Mouse (Mus musculus) common myeloid progenitor, adult 5-6 weeks (primary cell): Measurements from ENCODE around the gene Galnt10. TPM values are rescaled to one million over a fixed set of nuclear protein-coding genes. Genes with fewer than 3 reads are reported as not detected.
A peak's percentile ranks its signal among the peaks of the same experiment; 100 is the strongest.

Experiments
- ATAC-seq: replicated peaks from 2 replicates; pipeline ENCODE4 v1.8.0; 2016; ENCODE audit warnings: low read depth, mild to moderate bottlenecking, moderate TSS enrichment, inconsistent platforms; ENCODE audit not compliant: poor library complexity, severe bottlenecking
- total RNA-seq: library from RNA; stranded (forward); fragments of 200-1000, 187-1606 nt; gene quantifications from 2 replicates; pipeline ENCODE4 v1.2.3, GENCODE M21; 2017

Galnt10 gene
- total RNA-seq, 1 experiment from 2014 or later, result 15.1 TPM

DNA sequence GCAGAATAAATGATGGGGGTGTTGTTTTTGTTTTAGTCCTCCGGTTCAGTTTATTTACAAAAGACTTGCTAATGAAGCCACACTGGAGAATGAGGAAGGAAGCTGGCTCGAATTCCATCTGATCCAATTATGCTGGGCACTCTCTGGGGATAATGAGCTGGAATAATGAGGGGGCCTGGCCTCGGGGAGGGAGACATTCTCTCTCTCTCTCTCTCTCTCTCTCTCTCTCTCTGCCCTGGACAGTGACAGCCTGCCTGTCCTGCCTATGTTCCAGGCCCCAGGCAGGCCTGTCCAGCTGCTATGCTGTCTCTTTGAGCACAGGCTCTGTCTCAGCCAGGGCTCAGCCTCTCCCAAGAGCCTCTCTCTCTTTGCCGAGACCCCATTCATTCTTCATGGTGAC, 128.7 kb downstream of the Galnt10 start:
- ATAC-seq, result no peak

DNA sequence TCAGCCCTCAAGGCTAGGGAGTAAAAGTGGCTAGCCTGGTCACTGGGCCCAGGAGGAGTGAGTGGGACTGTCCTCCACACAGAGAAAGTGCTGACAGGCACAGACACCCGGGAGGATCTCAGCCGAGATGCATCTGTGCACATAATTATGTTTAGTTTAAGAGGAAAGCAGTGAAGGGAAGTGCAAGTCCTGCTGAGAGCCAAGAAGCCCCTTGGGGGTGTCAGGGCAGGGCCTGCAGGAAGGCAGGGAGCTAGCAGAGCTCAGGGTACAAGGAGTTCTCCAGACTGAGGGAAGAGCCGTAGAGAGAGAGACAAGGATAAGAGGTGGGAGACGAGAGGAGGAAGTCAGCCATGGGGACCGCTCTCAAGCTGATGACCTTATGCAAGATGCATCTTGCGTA, 130.6 kb downstream of the Galnt10 start:
- no peak for ATAC-seq

DNA sequence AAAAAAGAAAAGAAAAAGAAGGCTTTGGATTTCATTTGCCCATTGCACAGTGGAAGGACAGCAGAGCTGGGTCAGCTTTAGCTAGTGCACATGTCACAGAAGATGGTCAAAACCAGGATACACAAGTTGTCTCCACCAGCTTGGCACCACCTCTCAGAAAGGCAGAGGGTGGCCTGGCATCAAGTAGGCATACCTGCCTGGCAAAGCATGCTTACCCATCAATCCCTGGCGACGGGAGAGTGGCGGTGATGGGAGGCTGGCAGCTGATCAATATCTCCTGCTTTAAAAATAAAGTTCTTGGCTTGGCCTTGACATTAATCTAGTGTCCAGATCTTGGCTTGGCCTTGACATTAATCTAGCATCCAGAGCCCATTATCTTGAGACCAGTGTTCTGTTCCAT, 131.3 kb downstream of the Galnt10 start:
- no peak for ATAC-seq

DNA sequence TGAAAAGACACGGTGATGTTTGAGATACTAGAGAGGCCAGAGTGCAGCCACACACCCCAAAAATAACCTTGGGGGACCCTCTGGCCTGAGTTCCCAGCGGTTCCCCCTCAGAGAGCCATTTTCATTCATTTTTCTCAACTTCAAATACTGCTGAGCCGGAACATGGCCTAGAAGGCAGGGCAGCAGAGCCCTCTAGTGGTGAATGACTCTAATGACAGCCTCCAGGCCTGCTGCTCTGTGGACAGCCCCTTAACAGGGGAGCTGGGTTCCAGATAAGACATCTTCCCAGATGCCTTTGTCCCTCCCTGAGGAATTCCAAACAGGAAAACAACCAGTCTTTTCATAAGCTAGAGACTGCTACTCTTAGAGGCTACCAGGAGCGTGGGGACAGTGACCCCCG, 133.1 kb downstream of the Galnt10 start:
- peak; percentile 95 for ATAC-seq

DNA sequence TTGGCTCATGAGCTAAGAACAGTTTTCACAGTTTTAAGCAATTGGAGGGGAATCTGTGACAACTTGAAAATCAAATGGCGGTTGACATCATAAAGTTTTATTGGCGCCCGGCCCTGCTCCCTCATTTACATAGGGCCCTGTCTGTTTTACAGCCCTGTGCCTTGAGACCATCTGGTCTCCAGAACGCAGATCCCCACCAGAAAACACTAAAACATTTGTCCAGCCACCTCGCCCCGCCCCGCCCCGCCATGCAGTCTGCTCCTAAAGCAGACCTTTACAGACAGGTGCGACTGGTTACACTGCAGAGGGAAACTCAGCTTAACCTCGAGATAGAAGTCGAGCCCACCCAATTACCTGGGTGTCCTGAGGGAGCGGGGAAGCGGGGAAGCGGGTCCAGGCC, 134.6 kb downstream of the Galnt10 start:
- ATAC-seq, result no peak

DNA sequence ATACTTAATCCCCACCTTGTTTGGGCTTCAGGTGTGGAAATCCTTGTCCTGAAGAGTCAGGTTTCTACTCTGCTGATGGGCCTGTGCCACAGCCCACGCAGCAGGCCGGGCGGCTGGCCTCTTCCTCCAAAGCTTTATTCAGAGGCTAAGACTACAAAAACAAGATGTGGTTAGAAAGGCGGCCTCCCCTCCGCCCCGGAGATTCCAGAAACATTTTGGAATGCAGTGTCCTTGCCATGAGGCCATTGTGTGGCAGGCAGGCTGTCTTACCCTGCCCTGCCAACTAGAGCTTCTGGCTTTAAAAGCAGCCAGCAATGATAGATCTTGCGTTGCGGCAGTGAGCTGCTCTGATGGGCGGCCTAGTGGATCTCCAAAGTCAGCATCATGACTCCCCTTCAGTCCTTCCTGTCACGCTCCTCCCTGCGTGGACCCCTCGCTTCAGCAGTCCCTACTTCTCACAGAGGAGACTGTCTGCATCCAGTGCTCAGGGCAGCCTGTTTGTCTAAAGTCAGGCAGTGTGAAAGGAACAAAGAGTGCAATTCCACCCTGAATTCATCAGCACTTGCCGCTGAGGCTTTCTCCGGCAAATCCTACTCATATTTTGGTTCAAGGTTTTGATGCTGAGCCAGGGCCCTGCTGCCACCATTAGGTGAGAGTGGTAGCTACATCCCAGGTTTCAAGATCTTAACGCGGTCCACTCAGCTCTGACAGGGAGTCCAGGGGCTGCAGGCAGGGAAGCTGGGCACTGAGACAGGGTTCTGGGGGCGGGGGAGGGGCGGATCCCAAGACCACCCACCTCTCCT, 141.6 kb downstream of the Galnt10 start:
- ATAC-seq, result no peak

DNA sequence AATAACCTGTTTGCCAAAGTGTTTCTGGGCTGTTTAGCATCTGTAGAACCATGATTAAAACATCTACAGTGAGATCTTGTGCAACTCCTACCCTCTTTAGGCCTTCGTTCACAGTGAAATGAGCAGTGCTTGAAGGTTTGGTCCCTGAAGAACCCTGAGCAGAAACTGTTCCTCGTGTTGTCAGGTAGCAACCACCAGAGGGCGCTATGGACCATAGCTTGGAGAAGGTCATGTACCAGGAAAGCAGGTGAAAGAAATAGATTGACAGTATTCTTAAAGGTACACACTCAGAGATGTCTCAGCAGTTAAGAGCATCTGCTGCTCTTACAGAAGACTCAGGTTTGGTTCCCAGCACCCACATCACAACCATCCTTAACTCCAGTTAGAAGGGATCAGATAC, 142.7 kb downstream of the Galnt10 start:
- peak; percentile 60 for ATAC-seq

DNA sequence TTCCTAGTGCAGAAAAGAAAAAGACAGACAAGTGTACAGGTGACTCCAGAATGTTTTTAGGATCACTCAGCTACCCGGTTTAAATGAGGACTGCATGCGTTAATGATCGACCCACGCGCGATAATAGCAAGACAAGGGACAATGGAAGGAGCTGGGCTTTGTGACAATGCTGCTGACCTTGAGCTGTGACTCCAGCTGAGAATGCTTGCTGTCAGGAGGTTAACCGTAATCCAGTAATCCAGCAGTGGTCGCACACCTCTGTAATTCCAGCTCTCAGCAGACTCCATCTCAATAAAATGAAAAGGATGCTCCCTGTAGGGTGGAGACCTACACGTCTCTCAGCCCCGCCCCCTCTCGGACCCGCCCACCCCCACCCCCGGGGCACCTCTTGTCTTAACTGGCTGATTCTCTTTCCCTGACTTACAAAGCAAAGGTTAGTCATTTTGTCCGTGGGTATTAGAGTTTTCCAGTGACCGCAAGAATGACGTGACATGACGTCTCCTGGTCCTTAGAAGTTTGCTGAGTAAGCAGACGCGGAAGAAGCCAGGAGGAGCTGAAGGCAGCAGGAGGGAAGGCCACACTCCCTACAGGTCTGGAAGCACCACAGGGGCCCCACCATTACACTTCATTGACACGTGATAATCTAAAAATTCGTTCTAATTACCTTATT, 145.8 kb downstream of the Galnt10 start:
- ATAC-seq, result peak; percentile 55

DNA sequence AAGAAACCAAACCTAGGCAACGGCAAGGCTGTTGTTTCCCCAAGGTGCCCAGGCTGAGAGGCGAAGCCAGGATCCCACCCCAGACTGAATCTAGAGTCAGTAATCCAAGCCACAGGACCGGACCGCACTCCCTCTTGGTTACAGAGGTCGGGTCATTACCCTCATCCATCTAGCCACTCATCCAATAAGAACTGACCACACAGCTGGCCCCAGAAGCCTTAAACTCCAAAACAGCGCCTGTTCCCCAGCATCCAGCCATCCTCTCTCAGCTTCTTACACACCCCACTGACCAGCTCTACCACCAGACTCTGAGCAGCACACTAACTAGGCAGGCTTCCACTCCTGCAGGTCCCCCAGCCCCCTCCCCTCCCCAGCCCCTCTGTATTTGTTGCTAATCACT, 149.8 kb downstream of the Galnt10 start:
- no peak for ATAC-seq

DNA sequence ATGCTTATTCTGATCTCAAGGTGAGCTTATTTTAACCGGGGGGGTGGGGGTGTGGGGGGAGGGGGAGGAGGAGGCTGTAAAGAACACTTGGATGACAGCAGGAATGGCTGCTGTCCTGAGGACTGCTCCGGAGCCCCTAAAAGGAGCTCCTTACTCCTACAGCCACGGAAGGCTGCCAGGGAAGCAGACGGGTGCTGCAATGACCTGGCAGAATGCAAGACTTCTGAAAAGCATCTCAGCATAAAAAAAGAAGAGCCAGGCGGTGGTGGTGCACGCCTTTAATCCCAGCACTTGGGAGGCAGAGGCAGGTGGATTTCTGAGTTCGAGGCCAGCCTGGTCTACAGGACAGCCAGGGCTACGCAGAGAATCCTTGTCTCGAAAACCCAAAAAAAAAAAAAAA, 152.6 kb downstream of the Galnt10 start:
- ATAC-seq, result no peak

DNA sequence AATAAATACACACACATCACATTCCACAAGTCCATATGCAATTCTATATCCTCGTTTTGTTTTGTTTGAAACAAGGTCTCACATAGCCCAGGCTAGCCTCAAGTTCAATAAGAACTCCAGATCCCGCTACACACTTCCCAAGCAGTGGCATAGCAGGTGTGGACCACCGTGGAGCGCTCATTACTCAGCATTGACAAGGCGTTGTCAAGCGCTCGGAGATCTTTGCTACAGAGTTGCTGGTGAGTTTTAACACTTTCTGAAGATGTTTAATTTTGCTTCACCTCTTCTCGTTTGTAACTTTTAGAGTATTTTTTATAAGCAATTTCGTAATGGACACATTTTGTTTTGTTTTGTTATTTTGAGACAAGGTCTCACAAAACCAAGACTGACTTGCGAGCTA, 154.2 kb downstream of the Galnt10 start:
- no peak for ATAC-seq

DNA sequence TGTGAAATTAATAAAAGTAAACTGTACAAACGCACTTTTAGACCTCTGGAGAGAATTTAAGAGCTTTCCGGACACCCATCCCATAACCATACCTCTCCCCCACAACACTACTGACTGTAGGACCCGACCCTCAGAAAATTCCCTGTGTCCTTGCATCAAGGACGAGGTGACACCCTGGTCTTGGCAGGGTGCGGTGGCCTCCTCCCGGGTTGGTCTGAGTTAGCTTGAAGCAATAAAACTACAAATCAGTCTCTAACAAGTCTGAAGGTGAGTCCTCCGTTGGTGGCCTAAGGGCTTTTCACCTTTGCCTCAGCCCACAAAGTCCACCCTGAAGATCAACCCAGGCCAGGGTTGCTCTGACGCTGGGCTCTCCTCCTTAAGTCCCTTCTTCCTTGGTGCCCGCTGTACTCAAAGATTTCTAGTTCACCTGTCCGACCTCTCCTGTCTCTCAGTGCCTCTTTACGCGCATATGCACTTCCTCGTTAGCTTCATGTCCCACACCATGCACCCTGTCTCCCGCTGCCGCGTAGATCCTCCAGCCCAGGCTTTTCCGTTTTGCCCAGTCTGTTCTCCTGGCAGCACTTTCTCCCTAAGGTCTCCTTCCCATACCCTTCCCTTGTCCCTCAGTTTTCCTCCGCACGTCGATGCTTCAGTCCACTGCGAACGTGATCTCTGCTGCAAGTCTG, 155.2 kb downstream of the Galnt10 start:
- 0 out of 2 replicates have a peak, but pooled peaks have one; percentile 7 for ATAC-seq

DNA sequence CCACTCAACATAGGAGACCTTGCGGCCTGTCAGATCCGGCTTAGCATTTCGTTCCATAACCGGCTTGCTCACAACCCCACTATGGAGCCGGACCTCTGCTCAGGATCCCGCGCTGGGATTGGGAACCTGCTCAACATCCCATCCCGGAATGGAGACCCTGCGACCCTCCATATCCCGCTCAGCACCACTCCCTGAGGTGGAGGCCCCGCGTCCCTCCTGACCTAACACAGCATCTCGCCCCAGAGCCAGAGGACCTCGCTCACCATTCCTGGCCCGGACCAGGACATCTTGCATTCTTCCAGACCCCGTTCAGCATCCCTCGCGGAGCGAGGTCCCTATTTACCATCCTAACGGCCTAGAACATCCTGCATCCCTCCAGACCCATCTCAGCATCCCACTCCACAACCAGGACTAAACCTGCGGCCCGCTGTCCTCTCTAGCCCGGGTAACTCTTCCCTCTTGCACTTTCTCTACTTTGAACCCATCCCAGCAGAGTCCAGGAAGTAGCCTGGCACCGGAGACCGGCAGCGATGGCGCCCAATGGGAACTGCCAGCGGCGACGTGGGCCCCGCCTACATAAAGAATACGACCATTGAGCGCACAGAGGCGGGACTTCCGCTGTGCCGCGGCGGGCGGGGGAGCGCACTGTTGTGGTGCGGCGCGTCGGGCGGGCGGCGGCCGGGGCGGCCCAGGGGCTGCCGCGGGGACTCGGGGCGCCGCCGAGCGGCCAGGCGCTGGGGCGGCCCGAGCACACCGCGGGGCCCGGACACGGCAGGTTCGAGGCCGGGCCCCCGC, 155.9 kb downstream of the Galnt10 start, which contains the start of gene Sap30l:
Sap30l (plus strand) TSS at position 667 of the 795 bp plus-strand sequence.
- ATAC-seq, result peak; percentile 99

DNA sequence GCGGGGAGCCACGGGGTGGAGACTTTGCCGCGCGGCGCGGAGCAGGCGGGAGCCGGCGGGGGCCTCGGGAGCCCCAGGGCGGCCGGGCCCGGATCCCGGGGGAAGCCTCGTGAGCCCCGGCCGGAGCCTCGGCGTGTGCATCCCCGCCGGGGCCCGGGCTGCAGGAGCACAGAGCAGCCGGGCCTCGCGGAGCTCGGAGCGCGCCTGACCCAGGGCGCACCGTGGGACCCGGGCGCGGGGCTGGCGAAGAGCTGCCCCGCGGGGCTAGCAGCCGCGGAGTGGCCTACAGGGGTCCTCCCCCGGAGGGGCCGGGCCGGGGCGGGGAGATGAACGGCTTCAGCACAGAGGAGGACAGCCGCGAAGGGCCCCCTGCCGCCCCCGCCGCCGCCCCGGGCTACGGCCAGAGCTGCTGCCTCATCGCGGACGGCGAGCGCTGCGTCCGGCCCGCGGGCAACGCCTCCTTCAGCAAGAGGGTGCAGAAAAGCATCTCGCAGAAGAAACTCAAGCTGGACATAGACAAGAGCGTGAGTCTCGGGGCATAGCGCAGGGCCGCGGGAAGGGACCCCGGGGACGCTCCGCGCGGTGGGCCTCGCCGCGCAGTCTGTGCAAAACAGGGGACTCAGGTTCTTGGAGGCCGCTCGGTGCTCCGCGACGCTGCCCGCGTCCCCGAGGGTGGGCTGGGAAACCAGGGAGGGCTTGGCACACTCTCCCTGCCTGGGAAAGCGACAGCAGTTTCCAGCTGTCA, 156.7 kb downstream of the Galnt10 start:
- ATAC-seq, result no peak

DNA sequence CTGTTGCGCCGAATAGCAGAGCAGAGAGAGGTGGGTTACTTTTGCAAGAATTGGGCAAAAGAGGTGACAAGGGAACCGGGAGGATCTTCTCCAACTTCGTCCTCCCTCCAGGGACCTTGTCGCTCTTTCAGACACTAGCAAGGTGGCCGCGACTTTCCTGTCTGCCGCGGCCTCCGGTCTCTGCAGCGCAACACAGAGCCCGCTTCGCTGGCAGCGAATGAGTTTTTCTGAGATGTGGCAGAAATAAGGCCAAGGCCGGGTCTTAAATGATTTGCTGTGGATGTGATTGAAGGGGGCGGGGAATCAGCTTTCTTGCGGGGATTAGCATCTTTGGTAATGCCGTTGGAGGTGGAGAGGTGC, 157.2 kb downstream of the Galnt10 start:
- no peak for ATAC-seq

DNA sequence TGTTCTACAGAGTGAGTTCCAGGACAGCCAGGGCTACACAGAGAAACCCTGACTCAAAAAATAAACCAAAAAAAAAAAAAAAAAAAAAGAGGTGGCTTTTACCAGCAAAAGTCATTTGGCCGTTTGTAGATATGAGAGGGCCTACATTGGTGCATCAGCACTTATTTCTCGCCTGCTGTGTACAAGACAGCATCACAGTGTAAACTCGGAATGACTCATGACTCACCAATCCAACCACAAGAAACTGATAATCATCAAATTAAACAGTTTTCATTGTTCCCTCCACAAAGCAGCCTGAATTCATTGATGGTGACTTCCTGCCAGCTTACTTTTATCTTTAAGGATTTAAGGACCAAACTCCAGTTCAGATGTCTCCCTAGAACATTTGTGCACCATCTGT, 159.8 kb downstream of the Galnt10 start:
- ATAC-seq, result no peak

DNA sequence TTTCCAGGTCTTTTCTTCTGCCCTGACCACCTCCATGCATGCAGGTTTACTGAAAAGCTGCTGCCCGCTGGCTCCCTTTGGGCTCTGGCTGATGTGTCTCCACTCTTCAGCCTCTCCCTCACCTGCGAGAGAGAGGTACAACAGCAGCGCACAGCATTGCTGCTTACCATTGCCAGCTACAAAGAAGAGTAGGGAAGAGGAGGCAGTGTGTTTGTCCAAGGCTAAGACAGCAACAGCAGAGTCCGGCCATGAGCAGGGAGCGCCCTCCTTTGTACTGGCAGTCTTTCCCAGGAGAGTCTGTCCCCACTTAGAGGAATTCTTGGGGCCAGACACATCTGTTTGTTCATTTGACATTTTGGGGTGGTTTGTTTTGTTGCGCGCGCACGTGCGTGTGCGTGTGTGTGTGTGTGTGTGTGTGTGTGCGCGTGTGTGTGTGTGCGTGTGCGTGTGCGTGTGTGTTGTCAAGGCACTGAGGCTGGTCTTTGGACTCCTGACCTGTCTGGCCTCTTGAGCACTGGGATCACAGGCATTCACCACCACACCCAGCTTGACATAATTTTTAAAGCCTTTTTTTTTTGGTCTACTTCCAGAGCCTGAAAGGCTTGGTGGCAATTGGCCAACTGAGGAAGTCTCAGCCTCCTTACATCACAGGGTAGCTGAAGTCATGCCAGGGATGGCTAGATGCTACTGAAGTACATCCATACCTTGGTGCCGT, 163.9 kb downstream of the Galnt10 start:
- ATAC-seq, result no peak

DNA sequence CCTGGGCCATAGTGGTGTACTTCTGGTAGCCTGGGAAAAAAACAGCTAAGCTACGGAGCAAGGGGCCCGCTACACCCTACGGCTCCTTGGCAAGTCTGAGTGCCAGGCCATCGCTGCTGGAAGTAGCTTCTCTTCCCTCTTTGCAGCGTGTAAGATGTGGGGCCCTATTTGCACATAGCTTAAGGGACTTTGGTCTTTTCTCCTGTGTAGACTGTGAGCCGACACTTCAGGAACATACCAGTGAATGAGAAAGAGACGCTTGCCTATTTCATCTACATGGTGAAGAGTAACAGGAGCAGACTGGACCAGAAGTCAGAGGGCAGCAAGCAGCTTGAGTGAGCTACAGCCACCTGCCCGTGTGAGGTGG, 164.5 kb downstream of the Galnt10 start:
- ATAC-seq, result no peak

DNA sequence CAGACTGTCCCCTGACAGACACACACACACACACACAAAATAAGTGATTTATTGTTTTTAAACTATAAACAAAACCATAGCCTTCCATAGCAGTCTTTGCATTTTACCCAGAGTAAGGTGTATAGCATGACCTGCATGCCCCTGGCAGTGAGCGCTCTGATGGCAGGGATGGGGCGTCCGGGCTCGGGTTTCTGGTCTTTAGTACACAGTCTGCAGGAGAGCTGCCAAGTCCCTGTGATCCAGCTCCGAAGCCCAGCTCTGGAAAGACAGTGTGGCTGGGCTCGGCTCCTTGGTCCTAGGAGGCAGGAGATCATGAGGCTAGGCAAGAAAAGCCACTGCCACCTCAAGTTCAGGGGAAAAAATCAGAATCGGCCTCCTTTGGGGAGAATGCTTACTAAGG, 165.8 kb downstream of the Galnt10 start:
- no peak for ATAC-seq
